Mouse (Mus musculus) ES-Bruce4 (cell line): ENCODE results near the gene Ropn1. TPM values are rescaled to one million over a fixed set of nuclear protein-coding genes. Genes with fewer than 3 reads are reported as not detected.

ENCODE experiments used
- H3K27ac ChIP-seq: 2 replicates; pipeline ENCODE4 v1.5.1; 2012; ENCODE audit warnings: low read length, inconsistent platforms; ENCODE audit not compliant: insufficient read depth
- H3K27me3 ChIP-seq: 2 replicates; pipeline ENCODE4 v1.6.1; 2012; ENCODE audit warnings: mild to moderate bottlenecking, low read length, inconsistent platforms; ENCODE audit not compliant: control insufficient read depth, poor library complexity, insufficient read depth, severe bottlenecking
- H3K36me3 ChIP-seq: 2 replicates; pipeline ENCODE4 v1.6.1; 2012; ENCODE audit warnings: inconsistent platforms, mild to moderate bottlenecking, low read length, moderate library complexity; ENCODE audit not compliant: control insufficient read depth, poor library complexity, insufficient read depth, severe bottlenecking
- H3K4me1 ChIP-seq: one replicate; pipeline ENCODE4 v1.8.1; 2011; ENCODE audit warnings: low read length; ENCODE audit not compliant: control insufficient read depth, insufficient read depth
- H3K4me3 ChIP-seq: 2 replicates; pipeline ENCODE4 v1.5.1; 2011; ENCODE audit warnings: low read depth, mild to moderate bottlenecking, low read length
- H3K9ac ChIP-seq: 2 replicates; pipeline ENCODE4 v1.6.1; 2012; ENCODE audit warnings: low read depth, mild to moderate bottlenecking, inconsistent platforms; ENCODE audit not compliant: poor library complexity, severe bottlenecking
- H3K9me3 ChIP-seq: replicated peaks from 2 replicates; pipeline ENCODE4 v1.6.1; 2012; ENCODE audit warnings: mild to moderate bottlenecking, low read length, inconsistent platforms; ENCODE audit not compliant: control insufficient read depth, poor library complexity, insufficient read depth, severe bottlenecking
- CTCF ChIP-seq: IDR thresholded peaks from one replicate; pipeline ENCODE4 v1.8.1; 2011; ENCODE audit warnings: low read depth, low read length
- EP300 ChIP-seq: IDR thresholded peaks from 2 replicates; pipeline ENCODE4 v1.6.1; 2011; ENCODE audit warnings: low read depth, low read length; ENCODE audit not compliant: insufficient read depth
- POLR2A ChIP-seq: IDR thresholded peaks from one replicate; pipeline ENCODE4 v1.8.1; 2011; ENCODE audit warnings: low read length; ENCODE audit not compliant: insufficient read depth
- polyA plus RNA-seq: library from polyadenylated mRNA; stranded (reverse); fragments of >200 nt; gene quantifications from 2 replicates; pipeline ENCODE4 v1.2.4, GENCODE M21; 2011; ENCODE audit warnings: low read depth; ENCODE audit not compliant: missing spikeins, insufficient read depth, insufficient read length

The Ropn1 gene
- polyA plus RNA-seq, 1 experiment, result not detected

DNA sequence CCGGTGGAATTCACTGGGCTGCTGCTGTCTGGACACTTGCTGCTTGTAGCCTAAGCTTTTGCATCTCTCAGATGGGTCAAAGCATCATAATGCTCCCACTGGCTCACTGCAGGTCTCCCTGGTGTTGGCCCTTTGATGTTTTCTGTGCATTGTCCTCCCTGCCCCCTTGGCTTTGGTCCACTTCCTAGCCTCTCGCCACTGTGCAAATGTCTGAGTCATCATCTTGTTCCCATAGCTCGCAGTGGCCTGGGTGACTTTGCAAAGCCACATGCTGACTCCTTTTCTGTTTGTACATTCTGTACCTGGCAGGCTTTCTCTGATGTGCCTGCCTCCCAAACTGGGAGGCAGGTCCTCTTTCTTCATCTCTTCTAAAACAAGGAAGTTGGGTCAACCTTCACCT lies 23.1 kb downstream of the Ropn1 start:
- Histone ChIP-seq H3K36me3 (no peaks in the 10 kb centered on the region), H3K27ac (no peak overlapping the region), H3K27me3 (no peaks in the 10 kb centered on the region), H3K4me1 (no peaks in the 10 kb centered on the region), H3K9ac (no peak overlapping the region), H3K4me3 (no peak overlapping the region), H3K9me3 (no peaks in the 10 kb centered on the region)
- TF ChIP-seq EP300 (no peak), POLR2A (no peak), CTCF (no peak)

DNA sequence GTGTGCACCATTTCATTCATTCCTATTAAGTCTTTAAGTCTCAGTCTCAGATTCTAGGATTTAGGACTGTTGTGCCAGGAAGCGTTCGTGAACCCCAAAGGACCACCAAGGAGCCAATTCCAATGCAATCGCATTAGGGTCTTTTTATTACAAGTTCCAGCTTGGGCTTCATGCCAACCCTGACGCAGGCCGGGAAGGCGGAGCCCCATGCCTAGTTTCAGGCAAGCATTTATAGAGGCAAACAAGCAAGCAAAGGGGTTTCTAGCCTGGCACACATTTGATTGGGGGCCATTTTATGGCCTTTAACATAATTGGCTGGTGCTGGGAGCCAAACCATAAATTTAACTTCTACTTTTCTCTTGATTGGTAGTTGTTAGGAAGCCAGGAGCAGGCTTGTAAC lies 24.6 kb downstream of the Ropn1 start:
- H3K4me1 ChIP-seq, result no peaks in the 10 kb centered on the region
- H3K9me3 ChIP-seq, result no peaks in the 10 kb centered on the region
- no peak overlapping the region for H3K9ac ChIP-seq
- no peaks in the 10 kb centered on the region for H3K27me3 ChIP-seq
- H3K36me3 ChIP-seq, result no peaks in the 10 kb centered on the region
- H3K4me3 ChIP-seq, result no peak overlapping the region
- TF ChIP-seq CTCF, result no peak
- TF ChIP-seq POLR2A, result no peak
- no peak for TF ChIP-seq EP300
- no peak overlapping the region for H3K27ac ChIP-seq

- H3K4me1 ChIP-seq, result no peaks in the 10 kb centered on the region
- no peaks in the 10 kb centered on the region for H3K9me3 ChIP-seq
- TF ChIP-seq CTCF, result no peak
- TF ChIP-seq POLR2A, result no peak
- TF ChIP-seq EP300, result no peak
- no peak overlapping the region for H3K27ac ChIP-seq
- H3K4me3 ChIP-seq, result no peak overlapping the region
- no peaks in the 10 kb centered on the region for H3K36me3 ChIP-seq
- no peak overlapping the region for H3K9ac ChIP-seq
- no peaks in the 10 kb centered on the region for H3K27me3 ChIP-seq
Measured at GRCm38 (mm10) chr16:34681823-34682222, 32.1 kb downstream of the Ropn1 start.

- Histone ChIP-seq H3K9me3 (no peaks in the 10 kb centered on the region), H3K27me3 (no peaks in the 10 kb centered on the region), H3K4me3 (no peak overlapping the region), H3K27ac (no peak overlapping the region), H3K4me1 (no peaks in the 10 kb centered on the region), H3K36me3 (no peaks in the 10 kb centered on the region), H3K9ac (no peak overlapping the region)
- TF ChIP-seq EP300, result no peak
- TF ChIP-seq POLR2A, result no peak
- no peak for TF ChIP-seq CTCF
Measured at GRCm38 (mm10) chr16:34689879-34690278, 40.2 kb downstream of the Ropn1 start.

DNA sequence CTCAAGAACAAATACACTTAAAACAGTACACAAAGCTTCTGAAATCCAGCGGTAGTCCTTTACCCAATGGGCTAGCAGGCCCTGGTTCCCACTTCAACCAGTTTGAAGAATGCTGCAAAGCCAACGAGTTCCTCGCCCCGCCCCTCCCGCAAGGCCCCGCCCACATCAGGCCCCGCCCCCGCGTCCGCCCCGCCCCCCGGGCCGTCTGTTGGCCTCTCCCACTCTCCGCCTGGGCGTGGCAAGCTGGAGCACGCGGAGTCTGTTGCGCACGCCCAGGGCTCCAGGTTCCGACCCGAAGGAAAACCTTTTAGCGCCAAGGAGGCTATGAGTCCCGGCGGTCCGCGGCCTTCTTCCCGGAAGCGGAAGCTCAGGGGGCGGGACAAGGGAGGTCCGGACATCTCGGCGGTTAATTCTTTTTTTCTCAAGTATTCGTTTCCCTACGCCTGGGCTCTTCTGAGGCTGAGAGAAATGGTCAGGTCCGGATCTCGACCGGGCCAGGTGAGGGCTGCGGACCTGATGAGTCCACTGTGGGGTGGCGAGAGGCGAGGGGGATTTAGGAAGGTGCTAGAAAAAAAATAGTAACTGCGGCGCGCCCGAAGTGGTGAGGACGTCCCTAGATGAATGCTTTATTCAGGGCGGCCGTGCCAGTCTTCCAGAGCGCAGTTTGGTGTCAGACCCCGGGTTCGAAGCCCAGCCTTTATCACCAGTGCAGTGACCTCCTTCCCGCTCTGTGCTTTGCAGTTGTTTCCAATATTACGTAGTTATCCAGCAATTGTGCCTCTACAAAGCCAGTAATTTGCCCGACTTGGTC lies 40.8 kb downstream of the Ropn1 start, which contains the start of gene Ccdc14:
Gene Ccdc14 (plus strand): TSS at position 283 of the 811 bp plus-strand sequence.
- TF ChIP-seq EP300 (no peak), POLR2A (no peak), CTCF (no peak)
- H3K27me3 ChIP-seq, result no peaks in the 10 kb centered on the region
- peak within 1 kb of the TSS; percentile 79 for H3K9ac ChIP-seq
- peaks cover 2% of the 10 kb centered on the region; the same call in 1 of the 2 replicates for H3K36me3 ChIP-seq
- no peaks in the 10 kb centered on the region for H3K9me3 ChIP-seq
- H3K4me1 ChIP-seq, result no peaks in the 10 kb centered on the region
- peak within 1 kb of the TSS; percentile 78 for H3K27ac ChIP-seq
- peak within 1 kb of the TSS; percentile 91 for H3K4me3 ChIP-seq

DNA sequence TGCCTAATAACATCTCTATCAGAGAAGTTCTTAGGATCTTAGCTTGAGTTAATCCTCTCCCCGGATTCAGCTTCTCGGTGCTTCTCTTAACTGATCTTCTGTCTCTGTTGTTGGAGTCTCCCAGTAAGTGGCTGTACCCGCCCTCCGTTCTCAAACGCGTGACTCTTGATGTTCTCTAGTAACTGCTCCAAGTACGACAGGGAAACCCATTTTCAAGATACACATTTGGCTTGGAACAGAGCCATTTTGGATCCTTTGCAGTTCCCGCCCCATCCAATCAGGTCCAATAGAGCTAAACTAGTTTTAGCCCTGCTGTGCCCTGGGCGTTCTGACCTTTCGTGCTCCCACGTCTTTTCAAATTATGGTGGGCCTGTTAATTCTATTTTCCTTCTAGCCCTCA lies 41.4 kb downstream of the Ropn1 start:
- Histone ChIP-seq H3K27me3 (no peaks in the 10 kb centered on the region), H3K9ac (peak overlapping the region; percentile 79), H3K9me3 (no peaks in the 10 kb centered on the region), H3K4me3 (peak overlapping the region; percentile 91), H3K4me1 (no peaks in the 10 kb centered on the region), H3K36me3 (peaks cover 3% of the 10 kb centered on the region; the same call in 1 of the 2 replicates), H3K27ac (peak overlapping the region; percentile 78)
- no peak for TF ChIP-seq CTCF
- TF ChIP-seq EP300, result no peak
- no peak for TF ChIP-seq POLR2A
